Mouse (Mus musculus) ES-Bruce4 (cell line): ENCODE data around the gene Atp8b3. TPM values are rescaled to one million over a fixed set of nuclear protein-coding genes. Genes with fewer than 3 reads are reported as not detected.

ENCODE experiments used
- H3K27ac ChIP-seq: 2 replicates; pipeline ENCODE4 v1.5.1; 2012; ENCODE audit warnings: low read length, inconsistent platforms; ENCODE audit not compliant: insufficient read depth
- H3K27me3 ChIP-seq: 2 replicates; pipeline ENCODE4 v1.6.1; 2012; ENCODE audit warnings: mild to moderate bottlenecking, low read length, inconsistent platforms; ENCODE audit not compliant: control insufficient read depth, poor library complexity, insufficient read depth, severe bottlenecking
- H3K36me3 ChIP-seq: 2 replicates; pipeline ENCODE4 v1.6.1; 2012; ENCODE audit warnings: inconsistent platforms, mild to moderate bottlenecking, low read length, moderate library complexity; ENCODE audit not compliant: control insufficient read depth, poor library complexity, insufficient read depth, severe bottlenecking
- H3K4me1 ChIP-seq: one replicate; pipeline ENCODE4 v1.8.1; 2011; ENCODE audit warnings: low read length; ENCODE audit not compliant: control insufficient read depth, insufficient read depth
- H3K4me3 ChIP-seq: 2 replicates; pipeline ENCODE4 v1.5.1; 2011; ENCODE audit warnings: low read depth, mild to moderate bottlenecking, low read length
- H3K9ac ChIP-seq: 2 replicates; pipeline ENCODE4 v1.6.1; 2012; ENCODE audit warnings: low read depth, mild to moderate bottlenecking, inconsistent platforms; ENCODE audit not compliant: poor library complexity, severe bottlenecking
- H3K9me3 ChIP-seq: replicated peaks from 2 replicates; pipeline ENCODE4 v1.6.1; 2012; ENCODE audit warnings: mild to moderate bottlenecking, low read length, inconsistent platforms; ENCODE audit not compliant: control insufficient read depth, poor library complexity, insufficient read depth, severe bottlenecking
- CTCF ChIP-seq: IDR thresholded peaks from one replicate; pipeline ENCODE4 v1.8.1; 2011; ENCODE audit warnings: low read depth, low read length
- EP300 ChIP-seq: IDR thresholded peaks from 2 replicates; pipeline ENCODE4 v1.6.1; 2011; ENCODE audit warnings: low read depth, low read length; ENCODE audit not compliant: insufficient read depth
- POLR2A ChIP-seq: IDR thresholded peaks from one replicate; pipeline ENCODE4 v1.8.1; 2011; ENCODE audit warnings: low read length; ENCODE audit not compliant: insufficient read depth
- polyA plus RNA-seq: library from polyadenylated mRNA; stranded (reverse); fragments of >200 nt; gene quantifications from 2 replicates; pipeline ENCODE4 v1.2.4, GENCODE M21; 2011; ENCODE audit warnings: low read depth; ENCODE audit not compliant: missing spikeins, insufficient read depth, insufficient read length

The Atp8b3 gene
- polyA plus RNA-seq, 1 experiment, result 1.2 TPM

- H3K9ac ChIP-seq, result peak within 1 kb of the TSS; percentile 90
- TF ChIP-seq POLR2A (no peak), CTCF (peak; percentile 82), EP300 (no peak)
- peak within 1 kb of the TSS; percentile 78 for H3K4me3 ChIP-seq
- no peaks in the 10 kb centered on the region for H3K9me3 ChIP-seq
- no peaks in the 10 kb centered on the region for H3K36me3 ChIP-seq
- H3K4me1 ChIP-seq, result no peaks in the 10 kb centered on the region
- no peaks in the 10 kb centered on the region for H3K27me3 ChIP-seq
- 0 out of 2 replicates have a peak within 1 kb of the TSS, but pooled peaks have one; percentile 36 for H3K27ac ChIP-seq
Measured at GRCm38 (mm10) chr10:80561116-80561944, 22.4 kb upstream of the Atp8b3 start, which contains the start of gene Rexo1. TSS of gene Rexo1 (minus strand) at chr10:80561560.

- no peaks in the 10 kb centered on the region for H3K4me1 ChIP-seq
- H3K9me3 ChIP-seq, result no peaks in the 10 kb centered on the region
- TF ChIP-seq POLR2A, result no peak
- no peaks in the 10 kb centered on the region for H3K27me3 ChIP-seq
- H3K9ac ChIP-seq, result peak overlapping the region; percentile 90
- H3K27ac ChIP-seq, result no peak overlapping the region
- H3K4me3 ChIP-seq, result peak overlapping the region; percentile 78
- no peaks in the 10 kb centered on the region for H3K36me3 ChIP-seq
Measured at GRCm38 (mm10) chr10:80560621-80561020, 21.7 kb upstream of the Atp8b3 start.

- Histone ChIP-seq H3K4me1 (no peaks in the 10 kb centered on the region), H3K9ac (no peak overlapping the region), H3K36me3 (no peaks in the 10 kb centered on the region), H3K27me3 (no peaks in the 10 kb centered on the region), H3K27ac (no peak overlapping the region), H3K4me3 (no peak overlapping the region), H3K9me3 (no peaks in the 10 kb centered on the region)
- TF ChIP-seq POLR2A (no peak), EP300 (no peak), CTCF (no peak)
Measured at GRCm38 (mm10) chr10:80559431-80559830, 20.5 kb upstream of the Atp8b3 start.

- no peak overlapping the region for H3K9ac ChIP-seq
- no peak for TF ChIP-seq EP300
- TF ChIP-seq POLR2A, result no peak
- TF ChIP-seq CTCF, result peak; percentile 88
Measured at GRCm38 (mm10) chr10:80557346-80557965, 18.5 kb upstream of the Atp8b3 start.

GRCm38 (mm10) chr10:80553997-80554396 lies 15.1 kb upstream of the Atp8b3 start:
- H3K4me1 ChIP-seq, result no peaks in the 10 kb centered on the region

More at GRCm38 (mm10) chr10:80557346-80557965, 18.5 kb upstream of the Atp8b3 start:
- H3K36me3 ChIP-seq, result no peaks in the 10 kb centered on the region
- H3K27me3 ChIP-seq, result no peaks in the 10 kb centered on the region
- no peaks in the 10 kb centered on the region for H3K9me3 ChIP-seq
- H3K4me1 ChIP-seq, result no peaks in the 10 kb centered on the region
- H3K4me3 ChIP-seq, result no peak overlapping the region
- H3K27ac ChIP-seq, result no peak overlapping the region

GRCm38 (mm10) chr10:80553575-80553974 lies 14.7 kb upstream of the Atp8b3 start:
- H3K9me3 ChIP-seq, result no peaks in the 10 kb centered on the region
- no peak overlapping the region for H3K27ac ChIP-seq
- H3K4me1 ChIP-seq, result no peaks in the 10 kb centered on the region
- no peak overlapping the region for H3K4me3 ChIP-seq
- no peaks in the 10 kb centered on the region for H3K27me3 ChIP-seq
- TF ChIP-seq POLR2A (no peak), EP300 (no peak), CTCF (no peak)
- no peak overlapping the region for H3K9ac ChIP-seq
- H3K36me3 ChIP-seq, result 0 out of 2 replicates have a peak, but pooled peaks cover 11% of the 10 kb centered on the region

More at GRCm38 (mm10) chr10:80553997-80554396, 15.1 kb upstream of the Atp8b3 start:
- no peaks in the 10 kb centered on the region for H3K27me3 ChIP-seq
- H3K4me3 ChIP-seq, result no peak overlapping the region
- H3K9ac ChIP-seq, result no peak overlapping the region
- 0 out of 2 replicates have a peak, but pooled peaks cover 11% of the 10 kb centered on the region for H3K36me3 ChIP-seq
- TF ChIP-seq EP300 (no peak), POLR2A (no peak), CTCF (no peak)
- no peaks in the 10 kb centered on the region for H3K9me3 ChIP-seq
- H3K27ac ChIP-seq, result no peak overlapping the region
